Mouse (Mus musculus) midbrain, embryonic 15.5 days (tissue): ENCODE measurements at regions not wholly inside any gene's neighbourhood (a gene's known extent, or its start where the extent isn't known, plus 50 kb on each side); places are given as distances from the start of the nearest gene placed in this dataset.

ENCODE experiments used
- ATAC-seq: fragments of 200-750 bp; cut with Nextera tagmentation; replicated peaks from 2 replicates; pipeline ENCODE4 v1.8.0; 2017; ENCODE audit warnings: moderate TSS enrichment
- H3K27ac ChIP-seq: fragments of 300-500 bp; sonication (generic); 2 replicates; pipeline ENCODE4 v1.5.1; 2015; ENCODE audit warnings: mild to moderate bottlenecking, inconsistent platforms
- H3K27me3 ChIP-seq: fragments of 300-500 bp; sonication (generic); replicated peaks from 2 replicates; pipeline ENCODE4 v1.6.1; 2015; ENCODE audit warnings: inconsistent platforms
- H3K36me3 ChIP-seq: fragments of 300-500 bp; sonication (generic); replicated peaks from 2 replicates; pipeline ENCODE4 v1.6.1; 2015; ENCODE audit warnings: inconsistent platforms
- H3K4me1 ChIP-seq: fragments of 300-500 bp; sonication (generic); 2 replicates; pipeline ENCODE4 v1.6.1; 2015; ENCODE audit warnings: inconsistent platforms
- H3K4me2 ChIP-seq: fragments of 300-500 bp; sonication (generic); 2 replicates; pipeline ENCODE4 v1.6.1; 2015; ENCODE audit warnings: inconsistent platforms, mild to moderate bottlenecking, moderate library complexity
- H3K4me3 ChIP-seq: fragments of 300-500 bp; sonication (generic); 2 replicates; pipeline ENCODE4 v1.5.1; 2015; ENCODE audit warnings: mild to moderate bottlenecking, inconsistent platforms
- H3K9ac ChIP-seq: fragments of 300-500 bp; sonication (generic); 2 replicates; pipeline ENCODE4 v1.6.1; 2015; ENCODE audit warnings: mild to moderate bottlenecking, inconsistent platforms
- H3K9me3 ChIP-seq: fragments of 300-500 bp; sonication (generic); 2 replicates; pipeline ENCODE4 v1.6.1; 2016; ENCODE audit warnings: inconsistent platforms
- WGBS: fragments of 180-500 bp; shearing (Covaris S2); methylation state at CpG from one replicate; pipeline ENCODE4 v1.1.7; 2015; ENCODE audit warnings: mixed read lengths; 5-methylcytosine and 5-hydroxymethylcytosine counted together

GRCm38 (mm10) chr2:123023918-123024317 lies 258.9 kb downstream of the Sqor start:
- no peak overlapping the region for H3K9ac ChIP-seq
- no peak overlapping the region for H3K4me2 ChIP-seq
- no peak overlapping the region for H3K27ac ChIP-seq
- no peaks in the 10 kb centered on the region for H3K27me3 ChIP-seq
- H3K36me3 ChIP-seq, result no peaks in the 10 kb centered on the region
- no peaks in the 10 kb centered on the region for H3K4me1 ChIP-seq
- H3K9me3 ChIP-seq, result no peaks in the 10 kb centered on the region
- no peak for ATAC-seq
- H3K4me3 ChIP-seq, result no peak overlapping the region
- 62% methylated on average over 4 of the region's 4 CpGs for WGBS

GRCm38 (mm10) chr2:123024380-123024779 lies 259.3 kb downstream of the Sqor start:
- no peak for ATAC-seq
- WGBS, result 73% methylated on average over 1 of the region's 1 CpGs
- H3K9me3 ChIP-seq, result no peaks in the 10 kb centered on the region

GRCm38 (mm10) chr2:123024976-123025585 lies 260.0 kb downstream of the Sqor start:
- WGBS, result 58% methylated on average over 4 of the region's 4 CpGs
- H3K4me3 ChIP-seq, result no peak overlapping the region
- no peaks in the 10 kb centered on the region for H3K9me3 ChIP-seq
- ATAC-seq, result no peak
- H3K36me3 ChIP-seq, result no peaks in the 10 kb centered on the region
- H3K9ac ChIP-seq, result no peak overlapping the region
- H3K27me3 ChIP-seq, result no peaks in the 10 kb centered on the region
- H3K27ac ChIP-seq, result no peak overlapping the region
- H3K4me1 ChIP-seq, result no peaks in the 10 kb centered on the region
- no peak overlapping the region for H3K4me2 ChIP-seq

More at GRCm38 (mm10) chr2:123024380-123024779, 259.3 kb downstream of the Sqor start:
- Histone ChIP-seq H3K9ac (no peak overlapping the region), H3K36me3 (no peaks in the 10 kb centered on the region), H3K4me1 (no peaks in the 10 kb centered on the region), H3K4me3 (no peak overlapping the region), H3K27me3 (no peaks in the 10 kb centered on the region), H3K27ac (no peak overlapping the region), H3K4me2 (no peak overlapping the region)

GRCm38 (mm10) chr2:123047321-123047720 lies 282.3 kb downstream of the Sqor start:
- H3K36me3 ChIP-seq, result no peaks in the 10 kb centered on the region
- no peaks in the 10 kb centered on the region for H3K4me1 ChIP-seq
- H3K4me3 ChIP-seq, result no peak overlapping the region
- H3K4me2 ChIP-seq, result no peak overlapping the region
- no peaks in the 10 kb centered on the region for H3K27me3 ChIP-seq
- ATAC-seq, result no peak
- no peak overlapping the region for H3K9ac ChIP-seq
- H3K9me3 ChIP-seq, result no peaks in the 10 kb centered on the region
- H3K27ac ChIP-seq, result no peak overlapping the region

- H3K4me3 ChIP-seq, result no peak overlapping the region
- no peaks in the 10 kb centered on the region for H3K4me1 ChIP-seq
- no peak overlapping the region for H3K27ac ChIP-seq
- no peaks in the 10 kb centered on the region for H3K9me3 ChIP-seq
- no peak for ATAC-seq
- no peak overlapping the region for H3K9ac ChIP-seq
- 82% methylated on average over 1 of the region's 1 CpGs for WGBS
- H3K27me3 ChIP-seq, result no peaks in the 10 kb centered on the region
- no peaks in the 10 kb centered on the region for H3K36me3 ChIP-seq
- H3K4me2 ChIP-seq, result no peak overlapping the region
Observed at GRCm38 (mm10) chr2:123064648-123065047, 299.6 kb downstream of the Sqor start.

- WGBS, result 40% methylated on average over 5 of the region's 5 CpGs
- Histone ChIP-seq H3K27ac (no peak overlapping the region), H3K9ac (no peak overlapping the region), H3K4me3 (no peak overlapping the region), H3K4me1 (no peaks in the 10 kb centered on the region), H3K4me2 (no peak overlapping the region), H3K9me3 (no peaks in the 10 kb centered on the region), H3K27me3 (no peaks in the 10 kb centered on the region), H3K36me3 (no peaks in the 10 kb centered on the region)
- ATAC-seq, result no peak
Observed at GRCm38 (mm10) chr2:123068809-123069208, 303.8 kb downstream of the Sqor start.

- Histone ChIP-seq H3K27ac (no peak overlapping the region), H3K36me3 (no peaks in the 10 kb centered on the region), H3K4me3 (no peak overlapping the region), H3K4me2 (no peak overlapping the region), H3K4me1 (no peaks in the 10 kb centered on the region), H3K9ac (no peak overlapping the region), H3K27me3 (no peaks in the 10 kb centered on the region), H3K9me3 (no peaks in the 10 kb centered on the region)
- WGBS, result 88% methylated on average over 2 of the region's 2 CpGs
- no peak for ATAC-seq
Observed at GRCm38 (mm10) chr2:123072653-123073052, 307.6 kb downstream of the Sqor start.

- Histone ChIP-seq H3K36me3 (no peaks in the 10 kb centered on the region), H3K27me3 (no peaks in the 10 kb centered on the region), H3K4me1 (no peaks in the 10 kb centered on the region), H3K9ac (no peak overlapping the region), H3K4me3 (no peak overlapping the region), H3K27ac (no peak overlapping the region), H3K9me3 (no peaks in the 10 kb centered on the region), H3K4me2 (no peak overlapping the region)
- no peak for ATAC-seq
- 13% methylated on average over 4 of the region's 4 CpGs for WGBS
Observed at GRCm38 (mm10) chr2:123073476-123074085, 308.5 kb downstream of the Sqor start.

- Histone ChIP-seq H3K9ac (no peak overlapping the region), H3K4me1 (no peaks in the 10 kb centered on the region), H3K27me3 (no peaks in the 10 kb centered on the region), H3K36me3 (no peaks in the 10 kb centered on the region), H3K9me3 (no peaks in the 10 kb centered on the region), H3K4me3 (no peak overlapping the region), H3K4me2 (no peak overlapping the region), H3K27ac (no peak overlapping the region)
- ATAC-seq, result no peak
- 84% methylated on average over 1 of the region's 1 CpGs for WGBS
Observed at GRCm38 (mm10) chr2:123092726-123093125, 327.7 kb downstream of the Sqor start.

- 70% methylated on average over 4 of the region's 4 CpGs for WGBS
- Histone ChIP-seq H3K9me3 (no peaks in the 10 kb centered on the region), H3K27me3 (no peaks in the 10 kb centered on the region), H3K36me3 (no peaks in the 10 kb centered on the region), H3K9ac (no peak overlapping the region), H3K4me2 (no peak overlapping the region), H3K27ac (no peak overlapping the region), H3K4me3 (no peak overlapping the region), H3K4me1 (no peaks in the 10 kb centered on the region)
- no peak; the same call in 1 of the 2 replicates for ATAC-seq
Observed at GRCm38 (mm10) chr2:123103530-123103929, 338.5 kb downstream of the Sqor start.

GRCm38 (mm10) chr2:123131496-123131895 lies 366.5 kb downstream of the Sqor start:
- Histone ChIP-seq H3K36me3 (no peaks in the 10 kb centered on the region), H3K9me3 (no peaks in the 10 kb centered on the region), H3K4me2 (no peak overlapping the region), H3K27me3 (no peaks in the 10 kb centered on the region), H3K4me1 (no peaks in the 10 kb centered on the region), H3K9ac (no peak overlapping the region), H3K4me3 (no peak overlapping the region), H3K27ac (no peak overlapping the region)
- WGBS, result 70% methylated on average over 2 of the region's 2 CpGs
- ATAC-seq, result no peak

GRCm38 (mm10) chr2:123153170-123153569 lies 388.1 kb downstream of the Sqor start:
- no peak overlapping the region for H3K9ac ChIP-seq
- ATAC-seq, result no peak
- no peaks in the 10 kb centered on the region for H3K27me3 ChIP-seq
- H3K4me2 ChIP-seq, result no peak overlapping the region
- no peaks in the 10 kb centered on the region for H3K4me1 ChIP-seq
- H3K27ac ChIP-seq, result no peak overlapping the region
- no peaks in the 10 kb centered on the region for H3K36me3 ChIP-seq
- no peaks in the 10 kb centered on the region for H3K9me3 ChIP-seq
- H3K4me3 ChIP-seq, result no peak overlapping the region

- Histone ChIP-seq H3K27ac (no peak overlapping the region), H3K9ac (no peak overlapping the region), H3K9me3 (no peaks in the 10 kb centered on the region), H3K36me3 (no peaks in the 10 kb centered on the region), H3K4me1 (no peaks in the 10 kb centered on the region), H3K4me2 (no peak overlapping the region), H3K27me3 (no peaks in the 10 kb centered on the region), H3K4me3 (no peak overlapping the region)
- no peak for ATAC-seq
Observed at GRCm38 (mm10) chr2:123165384-123165783, 400.3 kb downstream of the Sqor start.
